Mouse (Mus musculus) liver, adult 2 months (tissue): ENCODE measurements around the gene Ercc6l. TPM values are rescaled to one million over a fixed set of nuclear protein-coding genes. Genes with fewer than 3 reads are reported as not detected.
A peak's percentile ranks its signal among the peaks of the same experiment; 100 is the strongest.

Source experiments
- DNase-seq: peaks from one replicate; pipeline ENCODE4 v3.0.0-alpha.2; 2011; ENCODE audit warnings: low read depth, low spot score; ENCODE audit errors: extremely low read depth
- H3K27ac ChIP-seq: fragments of 200-500 bp; replicated peaks from 2 replicates; pipeline ENCODE4 v1.5.1; 2012; ENCODE audit warnings: low read depth, mild to moderate bottlenecking, control low read depth, inconsistent platforms, low read length; ENCODE audit not compliant: insufficient read depth
- H3K27me3 ChIP-seq: fragments of 200-500 bp; 2 replicates; pipeline ENCODE4 v1.6.1; 2012; ENCODE audit warnings: mild to moderate bottlenecking, moderate library complexity, low read length, inconsistent platforms; ENCODE audit not compliant: control insufficient read depth, insufficient read depth
- H3K36me3 ChIP-seq: fragments of 200-500 bp; 2 replicates; pipeline ENCODE4 v1.6.1; 2012; ENCODE audit warnings: low read length, inconsistent platforms; ENCODE audit not compliant: control insufficient read depth, insufficient read depth
- H3K4me1 ChIP-seq: fragments of 200-500 bp; 2 replicates; pipeline ENCODE4 v1.6.1; 2011; ENCODE audit warnings: low read length; ENCODE audit not compliant: control insufficient read depth, insufficient read depth
- H3K4me3 ChIP-seq: fragments of 200-500 bp; 2 replicates; pipeline ENCODE4 v1.5.1; 2011; ENCODE audit warnings: low read depth, mild to moderate bottlenecking, control low read depth, low read length, moderate library complexity; ENCODE audit not compliant: insufficient read depth
- H3K79me2 ChIP-seq: fragments of 200-500 bp; 2 replicates; pipeline ENCODE4 v1.6.1; 2012; ENCODE audit warnings: inconsistent platforms, mild to moderate bottlenecking, low read length, moderate library complexity; ENCODE audit not compliant: control insufficient read depth, insufficient read depth
- H3K9ac ChIP-seq: fragments of 200-500 bp; 2 replicates; pipeline ENCODE4 v1.6.1; 2012; ENCODE audit warnings: low read depth, mild to moderate bottlenecking, control low read depth, inconsistent platforms, low read length
- CTCF ChIP-seq: fragments of 200-500 bp; IDR thresholded peaks from 2 replicates; pipeline ENCODE4 v1.5.1; 2011; ENCODE audit warnings: low read depth, low read length, control low read depth
- POLR2A ChIP-seq: fragments of 200-500 bp; IDR thresholded peaks from 2 replicates; pipeline ENCODE4 v1.6.1; 2011; ENCODE audit warnings: low read length, control low read depth; ENCODE audit not compliant: insufficient read depth; ENCODE audit errors: extremely low read depth
- WGBS: fragments of 180-500 bp; shearing (Covaris S2); methylation state at CpG from one replicate; pipeline ENCODE4 v1.1.7; 2018; 5-methylcytosine and 5-hydroxymethylcytosine counted together
- polyA plus RNA-seq: library from polyadenylated mRNA; depleted of rRNA; stranded (reverse); fragments of >200 nt; gene quantifications from 2 replicates; pipeline ENCODE4 v1.2.3, GENCODE M21; 2012
- total RNA-seq: library from RNA; depleted of rRNA; stranded (reverse); fragments of >200 nt; gene quantifications from 2 replicates; pipeline ENCODE4 v1.2.3, GENCODE M21; 2014

Gene Ercc6l
- total and polyA plus RNA-seq, 2 experiments = 0.06 to 0.28 TPM

DNA sequence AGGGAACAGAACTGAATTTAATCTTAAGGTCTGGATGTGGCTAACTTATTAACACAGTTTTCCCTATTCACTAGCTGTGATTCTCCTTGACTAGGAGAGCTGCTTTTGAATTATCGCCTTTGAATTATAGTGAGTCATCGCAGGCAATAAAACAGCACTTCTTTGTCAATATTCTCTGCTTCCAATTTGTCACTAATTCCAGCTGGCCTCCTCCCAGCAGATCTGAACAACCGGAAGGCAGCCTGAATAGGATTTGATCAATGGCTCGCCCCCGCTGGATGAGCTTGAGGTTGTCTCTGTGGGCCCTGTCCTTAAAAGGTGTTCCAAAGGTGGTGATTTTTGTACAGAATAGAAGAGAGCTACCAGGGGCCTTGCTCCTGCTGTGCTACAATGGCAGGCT lies 9.6 kb upstream of the Ercc6l start:
- TF ChIP-seq POLR2A (no peak), CTCF (no peak)
- H3K9ac ChIP-seq = no peak overlapping the region
- H3K79me2 ChIP-seq = no peaks in the 10 kb centered on the region
- no peaks in the 10 kb centered on the region for H3K36me3 ChIP-seq
- no peak overlapping the region for H3K4me3 ChIP-seq
- no peak overlapping the region for H3K27ac ChIP-seq
- WGBS = 58% methylated on average over 5 of the region's 5 CpGs
- no peaks in the 10 kb centered on the region for H3K27me3 ChIP-seq
- DNase-seq = no peak
- no peaks in the 10 kb centered on the region for H3K4me1 ChIP-seq

DNA sequence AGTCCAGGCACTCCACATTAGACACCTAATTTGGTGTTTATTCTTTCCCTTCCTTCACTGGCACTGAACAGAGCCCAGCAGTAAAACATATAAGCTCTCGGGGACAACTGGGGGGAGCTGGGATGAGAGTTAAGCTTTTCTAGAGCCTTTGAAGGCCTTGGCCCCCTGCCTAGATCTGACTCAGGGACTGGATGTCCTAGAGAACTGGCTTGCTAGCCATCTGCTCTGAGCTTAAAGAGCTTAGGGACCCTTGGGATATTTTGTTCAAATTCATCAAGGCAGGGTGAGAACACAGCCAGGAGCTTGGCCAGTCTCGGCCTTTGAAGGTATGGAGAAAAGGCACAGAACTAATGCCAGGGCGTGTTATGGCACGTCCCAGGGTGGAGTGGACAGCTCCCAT lies 6.6 kb upstream of the Ercc6l start:
- WGBS = 94% methylated on average over 4 of the region's 4 CpGs
- TF ChIP-seq CTCF (no peak), POLR2A (no peak)
- no peak for DNase-seq

DNA sequence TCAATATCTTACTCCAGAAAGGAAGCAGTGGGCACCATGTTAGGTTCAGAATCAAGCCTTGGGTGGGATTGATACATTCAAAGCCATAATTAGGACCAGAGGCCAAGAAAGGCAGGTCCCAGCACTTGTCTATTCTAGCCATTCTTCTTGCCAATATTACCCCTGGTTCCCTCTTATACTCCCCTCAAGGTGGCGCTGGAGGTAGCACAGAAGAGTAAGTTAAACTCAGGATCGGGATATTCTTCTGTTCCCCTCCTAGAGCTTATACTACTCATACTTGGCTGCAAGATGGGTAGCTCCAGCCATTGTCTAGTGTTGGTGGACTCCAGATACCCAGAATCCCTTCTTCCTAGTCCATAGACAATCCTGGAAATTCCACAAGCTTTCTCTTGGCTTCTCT lies 6.2 kb upstream of the Ercc6l start:
- Histone ChIP-seq H3K4me1 (no peaks in the 10 kb centered on the region), H3K27me3 (no peaks in the 10 kb centered on the region), H3K36me3 (no peaks in the 10 kb centered on the region), H3K9ac (no peak overlapping the region), H3K27ac (no peak overlapping the region), H3K79me2 (no peaks in the 10 kb centered on the region), H3K4me3 (no peak overlapping the region)
- no peak for TF ChIP-seq CTCF
- 47% methylated on average over 2 of the region's 2 CpGs for WGBS
- no peak for DNase-seq

More for the DNA sequence above, 6.6 kb upstream of the Ercc6l start:
- Histone ChIP-seq H3K27me3 (no peaks in the 10 kb centered on the region), H3K36me3 (no peaks in the 10 kb centered on the region), H3K27ac (no peak overlapping the region), H3K79me2 (no peaks in the 10 kb centered on the region), H3K4me3 (no peak overlapping the region), H3K4me1 (no peaks in the 10 kb centered on the region), H3K9ac (no peak overlapping the region)

DNA sequence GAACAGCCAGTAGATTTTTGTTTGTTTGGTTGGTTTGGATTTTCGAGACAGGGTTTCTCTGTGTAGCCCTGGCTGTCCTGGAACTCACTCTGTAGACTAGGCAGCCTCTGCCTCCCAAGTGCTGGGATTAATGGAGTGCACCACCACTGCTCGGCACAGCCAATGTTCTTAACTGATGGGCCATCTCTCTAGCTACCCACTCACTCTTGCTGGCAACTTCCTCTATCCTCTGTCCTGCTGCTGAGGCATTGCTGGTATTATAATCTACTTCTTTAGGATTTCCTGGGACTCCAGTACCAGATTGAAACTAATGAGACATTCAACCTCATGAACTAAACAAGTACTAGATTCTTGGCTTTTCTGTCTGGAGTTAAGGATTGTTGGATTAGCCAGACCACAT lies 3.6 kb upstream of the Ercc6l start:
- Histone ChIP-seq H3K27ac (no peak overlapping the region), H3K79me2 (no peaks in the 10 kb centered on the region), H3K4me1 (peaks cover 2% of the 10 kb centered on the region; the same call in 1 of the 2 replicates), H3K36me3 (no peaks in the 10 kb centered on the region), H3K27me3 (no peaks in the 10 kb centered on the region), H3K9ac (no peak overlapping the region), H3K4me3 (no peak overlapping the region)
- WGBS = 52% methylated on average over 2 of the region's 2 CpGs
- no peak for DNase-seq
- TF ChIP-seq POLR2A = no peak
- no peak for TF ChIP-seq CTCF

DNA sequence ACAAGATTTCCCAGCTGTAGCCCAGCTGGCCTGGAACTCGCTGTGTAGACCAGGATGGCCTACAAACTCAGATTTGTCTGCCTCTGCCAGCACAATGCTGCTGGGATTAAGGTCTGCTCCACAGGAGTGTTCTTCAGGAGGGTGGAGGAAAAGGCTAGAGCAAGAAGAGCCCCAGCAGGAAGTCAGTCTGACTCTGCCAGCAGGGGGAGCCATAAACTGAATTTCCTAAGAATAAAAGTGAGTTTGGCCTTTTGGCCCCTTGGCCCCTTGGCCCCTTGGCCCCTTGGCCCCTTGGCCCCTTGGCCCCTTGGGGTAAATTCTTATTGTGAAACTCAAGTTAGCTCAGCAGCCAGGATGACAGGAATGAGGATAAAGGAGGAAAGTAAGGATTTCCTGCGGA lies 2.9 kb upstream of the Ercc6l start:
- no peak for TF ChIP-seq POLR2A
- TF ChIP-seq CTCF = peak; percentile 35; the same call in 1 of the 2 replicates
- Histone ChIP-seq H3K36me3 (no peaks in the 10 kb centered on the region), H3K27me3 (no peaks in the 10 kb centered on the region), H3K4me3 (no peak overlapping the region), H3K27ac (no peak overlapping the region), H3K9ac (no peak overlapping the region), H3K4me1 (peaks cover 2% of the 10 kb centered on the region; the same call in 1 of the 2 replicates), H3K79me2 (no peaks in the 10 kb centered on the region)
- peak; percentile 31 for DNase-seq
- WGBS = 84% methylated on average over 2 of the region's 2 CpGs

DNA sequence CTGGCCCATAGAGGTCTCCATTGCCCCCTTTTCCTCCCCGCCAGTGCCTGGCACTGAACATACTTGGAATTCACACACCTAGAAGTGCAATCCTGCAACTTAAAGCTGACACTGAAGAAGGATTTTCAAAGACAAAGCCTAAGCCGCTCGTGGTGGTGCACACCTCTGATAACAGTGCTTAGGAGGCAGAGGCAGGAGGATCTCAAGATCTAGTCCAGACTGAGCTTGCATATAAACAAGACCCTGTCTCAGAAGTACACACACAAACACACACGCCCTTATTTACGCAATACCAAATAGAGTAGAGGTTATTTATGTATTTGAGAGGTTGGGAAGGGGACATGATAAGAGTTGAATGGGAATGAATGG lies 516 bp upstream of the Ercc6l start:
- Histone ChIP-seq H3K79me2 (no peaks in the 10 kb centered on the region), H3K4me3 (peak overlapping the region; percentile 69), H3K27ac (peak overlapping the region; percentile 98), H3K27me3 (no peaks in the 10 kb centered on the region), H3K36me3 (no peaks in the 10 kb centered on the region), H3K9ac (peak overlapping the region; percentile 86), H3K4me1 (peaks cover 2% of the 10 kb centered on the region; the same call in 1 of the 2 replicates)
- DNase-seq = no peak
- TF ChIP-seq POLR2A (no peak), CTCF (no peak)
- WGBS = 17% methylated on average over 5 of the region's 5 CpGs
